Mouse (Mus musculus) brain, embryonic 14.5 days (tissue): Measurements from ENCODE around the gene Chtf18.

Source experiments
- CTCF ChIP-seq: fragments of 200-500 bp; IDR thresholded peaks from 2 replicates; pipeline ENCODE4 v1.5.1; 2012; ENCODE audit warnings: inconsistent platforms, mild to moderate bottlenecking, moderate library complexity, borderline replicate concordance; ENCODE audit not compliant: insufficient read depth, insufficient read length; ENCODE audit errors: extremely low read depth
- POLR2A ChIP-seq: fragments of 200-500 bp; IDR thresholded peaks from 2 replicates; pipeline ENCODE4 v1.6.1; 2012; ENCODE audit warnings: mild to moderate bottlenecking, inconsistent platforms, borderline replicate concordance; ENCODE audit not compliant: poor library complexity, insufficient read depth, insufficient read length, severe bottlenecking; ENCODE audit errors: extremely low read depth

GRCm38 (mm10) chr17:25769331-25769730 lies 42.1 kb upstream of the Chtf18 start:
- no peak for TF ChIP-seq CTCF
- TF ChIP-seq POLR2A: no peak
